Mouse (Mus musculus): ENCODE measurements around the gene Stx16.

Gene Stx16

GRCm38 (mm10) chr2:174075673-174076432 is at the start of gene Stx16:
Gene Stx16, plus strand, starts transcription at chr2:174076308.
- DNase-seq (ENCODE audit: low spot score), result peak; percentile 96

GRCm38 (mm10) chr2:174026406-174026805 is 49.7 kb upstream of the Stx16 start:
- DNase-seq (ENCODE audit: low spot score), result no peak

GRCm38 (mm10) chr2:174033257-174033800 is 42.8 kb upstream of the Stx16 start:
- DNase-seq (ENCODE audit: low spot score), result no peak

DNA sequence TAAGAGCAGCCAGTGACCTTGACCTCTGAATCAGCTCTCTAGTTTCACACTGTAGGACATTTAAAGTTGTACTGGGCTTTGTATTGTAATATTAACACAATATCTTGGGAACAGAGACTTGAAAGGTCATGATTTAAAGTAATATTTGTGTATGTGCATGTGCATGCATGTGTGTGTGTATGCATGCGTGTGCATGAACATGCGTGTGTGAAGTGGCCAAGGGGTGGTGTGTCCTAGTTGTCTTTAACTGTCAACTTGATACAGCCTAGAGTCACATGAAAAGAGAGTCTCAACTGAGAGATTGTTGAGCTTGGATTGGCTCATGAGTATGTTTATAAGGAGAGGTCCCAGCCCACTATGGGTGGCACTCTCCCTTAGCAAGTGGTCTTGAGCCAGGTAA is 28.5 kb upstream of the Stx16 start:
- DNase-seq (ENCODE audit: low spot score), result no peak

- no peak for DNase-seq (ENCODE audit: low spot score)
These were observed 26.4 kb upstream of the Stx16 start for GRCm38 (mm10) chr2:174049481-174050338.

DNA sequence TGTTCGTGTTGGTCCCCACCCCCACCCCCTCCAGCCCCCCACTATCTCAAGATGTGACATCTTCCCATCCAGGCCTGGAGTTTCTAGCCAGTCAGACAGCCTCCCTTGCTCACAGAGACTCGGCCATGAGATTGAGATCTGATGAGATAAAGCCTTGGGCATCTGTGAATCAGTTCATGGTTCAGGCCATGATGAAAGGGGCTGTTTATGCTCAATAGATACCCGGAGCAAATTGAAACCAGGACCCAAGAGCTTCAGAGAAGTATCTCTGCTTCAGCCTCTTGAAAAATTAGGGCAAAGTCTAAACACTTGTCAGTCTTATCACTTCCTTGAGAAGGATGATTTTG is 25.8 kb upstream of the Stx16 start:
- no peak for DNase-seq (ENCODE audit: low spot score)

DNA sequence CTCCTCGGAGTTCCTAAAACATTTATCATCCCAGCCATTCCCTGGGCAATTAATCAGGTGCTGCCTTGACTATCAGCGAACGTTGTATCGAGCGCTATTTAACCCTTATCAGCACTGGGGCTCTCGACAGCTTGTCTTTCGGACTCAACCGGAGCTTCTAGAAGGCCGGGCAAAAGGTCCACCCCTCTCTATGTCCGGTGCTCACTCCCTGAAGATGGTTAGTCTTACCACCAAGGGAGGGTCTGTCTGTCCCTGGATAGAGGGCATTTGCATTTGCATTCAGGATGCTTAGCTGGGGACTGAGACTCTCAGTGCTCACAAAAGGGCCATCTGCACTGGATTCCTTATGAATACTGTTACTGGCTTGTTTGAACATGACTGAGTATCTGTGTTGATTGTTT is 25.0 kb upstream of the Stx16 start:
- no peak for DNase-seq (ENCODE audit: low spot score)

DNA sequence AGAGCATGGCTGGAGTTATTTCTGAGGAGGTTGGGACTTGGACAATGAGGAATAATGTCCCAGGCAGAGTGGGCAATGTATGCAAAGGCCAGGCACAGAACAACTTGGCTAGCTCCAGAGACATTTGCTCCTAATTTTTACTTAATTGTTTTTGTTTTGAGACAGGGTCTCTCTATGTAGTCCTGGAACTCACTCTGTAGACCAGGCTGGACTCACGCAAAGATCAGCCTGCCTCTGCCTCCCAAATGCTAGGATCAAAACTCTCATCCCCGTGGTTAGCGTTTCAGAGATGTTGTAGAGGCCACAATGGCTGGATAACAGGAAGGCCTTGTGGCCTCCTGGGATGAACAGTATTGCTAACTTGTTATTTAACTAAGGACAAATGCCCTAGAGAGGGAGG is 21.6 kb upstream of the Stx16 start:
- DNase-seq (ENCODE audit: low spot score), result no peak

DNA sequence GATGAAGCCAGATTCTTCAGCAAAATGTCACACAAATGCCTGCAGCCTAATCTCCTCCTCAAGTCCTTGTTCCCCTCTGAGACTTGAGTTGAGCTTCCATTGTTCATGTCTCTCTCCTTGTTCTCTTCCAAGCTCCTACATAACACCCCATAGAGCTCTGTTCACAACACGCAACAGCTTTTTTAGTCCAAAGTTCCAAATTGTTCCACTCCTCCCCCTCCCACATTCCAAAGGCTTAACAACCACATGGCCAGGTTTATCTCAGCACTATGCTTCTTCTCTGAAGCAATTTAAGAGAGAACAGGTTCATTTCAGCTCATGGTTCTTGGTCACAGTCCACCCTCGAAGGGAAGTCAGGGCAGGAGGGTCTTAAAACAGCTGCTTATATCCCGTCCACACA is 18.4 kb upstream of the Stx16 start:
- no peak for DNase-seq (ENCODE audit: low spot score)

DNA sequence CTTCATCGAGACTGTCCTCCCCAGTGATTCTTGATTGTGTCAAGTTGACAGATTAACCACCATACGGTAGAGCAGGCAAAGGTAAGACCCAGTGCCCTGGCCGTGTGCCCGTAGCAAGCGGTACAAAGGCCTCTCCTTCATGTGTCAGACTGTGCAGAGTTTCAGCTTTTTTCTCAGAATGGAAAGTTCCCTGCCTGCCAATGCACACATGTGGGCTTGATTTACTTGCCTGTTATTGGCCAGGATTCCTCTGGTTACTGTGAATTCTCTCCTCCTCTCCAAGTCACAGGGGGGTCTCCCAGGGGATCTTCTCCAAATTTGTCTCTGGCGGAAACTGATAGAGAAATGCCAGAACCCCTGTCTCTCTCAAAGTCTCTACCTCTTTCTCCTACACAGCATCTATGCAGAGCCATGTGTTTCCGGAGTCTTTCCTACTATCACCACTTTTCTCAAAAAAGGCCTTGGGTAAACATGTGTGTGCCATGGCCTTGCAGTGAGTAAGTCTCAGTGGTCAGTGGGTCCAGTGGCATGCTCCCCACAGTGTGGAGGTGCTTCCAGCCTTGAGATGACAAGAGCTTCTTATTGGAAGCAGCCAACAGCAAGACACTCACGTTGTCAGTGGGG is 17.7 kb upstream of the Stx16 start:
- DNase-seq (ENCODE audit: low spot score), result peak; percentile 51

- DNase-seq (ENCODE audit: low spot score), result no peak
These were observed 16.3 kb upstream of the Stx16 start for GRCm38 (mm10) chr2:174059591-174060385.

DNA sequence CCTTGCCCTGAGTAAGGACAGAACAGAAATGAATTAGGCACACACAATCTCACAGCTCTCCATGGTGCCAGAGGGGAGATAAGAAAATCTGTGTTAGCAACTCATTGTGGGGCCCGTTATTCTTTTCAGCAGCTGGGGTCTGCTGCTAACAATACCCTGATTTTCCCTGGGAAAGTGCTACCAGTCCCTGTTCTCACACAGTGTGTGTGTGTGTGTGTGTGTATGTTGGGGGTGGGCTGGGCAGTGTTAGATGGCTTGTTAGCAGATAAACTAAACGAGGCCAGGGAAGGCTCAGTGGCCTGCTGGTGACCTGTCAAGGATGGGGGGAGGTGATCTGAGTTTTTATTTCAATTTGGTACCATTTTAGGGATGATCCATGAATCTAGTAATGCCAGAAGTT is 14.9 kb upstream of the Stx16 start:
- no peak for DNase-seq (ENCODE audit: low spot score)

GRCm38 (mm10) chr2:174063074-174063473 is 13.0 kb upstream of the Stx16 start:
- no peak for DNase-seq (ENCODE audit: low spot score)

GRCm38 (mm10) chr2:174063527-174064211 is 12.4 kb upstream of the Stx16 start:
- DNase-seq (ENCODE audit: low spot score), result peak; percentile 48

DNA sequence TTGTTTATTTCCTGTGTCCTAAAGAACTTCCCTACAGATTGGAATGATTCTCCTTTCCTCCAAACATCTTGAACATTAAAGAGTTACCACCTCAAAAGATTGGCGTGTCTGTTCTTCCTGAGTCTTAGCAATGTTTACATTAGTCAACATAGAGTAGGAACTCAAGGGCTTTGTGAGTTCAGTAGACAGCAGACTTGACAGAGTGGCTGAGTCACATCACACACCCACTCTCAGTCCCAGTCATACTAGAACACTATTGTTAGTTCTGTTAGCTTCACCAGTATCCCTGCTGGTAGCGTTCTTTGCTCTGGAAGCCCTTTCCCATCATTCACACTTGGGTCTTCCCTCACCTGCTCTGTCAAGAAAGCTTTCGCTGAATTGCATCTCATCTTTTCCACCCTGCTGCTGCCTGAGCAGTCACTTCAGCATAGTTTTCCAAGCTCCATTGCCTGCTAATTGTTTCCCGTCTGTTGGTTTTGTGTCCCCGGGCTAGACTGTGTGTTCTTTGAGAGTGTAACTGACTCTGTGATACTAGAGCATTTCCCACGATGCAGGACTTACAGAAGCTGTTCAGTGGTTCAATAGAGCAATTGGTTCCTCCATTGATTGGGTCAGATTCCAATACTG is 8.2 kb upstream of the Stx16 start:
- no peak for DNase-seq (ENCODE audit: low spot score)

DNA sequence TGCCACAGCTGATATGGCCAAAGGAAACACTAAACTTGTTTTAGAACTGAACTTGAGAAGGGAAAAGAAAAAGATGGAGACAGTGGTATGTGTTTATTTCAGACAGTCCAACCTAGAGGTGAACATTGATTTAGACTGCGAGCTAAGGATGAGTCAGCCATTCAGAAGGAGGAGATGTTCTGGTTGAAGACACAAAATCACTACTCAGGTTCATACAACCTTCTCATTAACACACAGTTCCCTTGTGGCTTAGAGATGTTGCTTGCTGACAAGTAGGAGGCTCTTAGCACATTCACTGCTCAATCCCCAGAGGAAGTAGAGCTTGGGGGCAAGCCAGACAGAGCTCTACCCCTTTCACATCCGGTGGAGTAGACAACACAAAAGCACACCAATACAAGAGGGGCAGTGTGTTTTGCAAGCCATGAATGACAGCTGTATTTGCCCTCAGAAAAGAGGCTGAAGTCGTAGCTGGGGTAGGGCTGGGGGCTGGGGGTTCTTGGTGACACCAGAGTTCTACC is 6.5 kb upstream of the Stx16 start:
- DNase-seq (ENCODE audit: low spot score), result no peak

GRCm38 (mm10) chr2:174071406-174071805 is 4.7 kb upstream of the Stx16 start:
- DNase-seq (ENCODE audit: low spot score), result no peak

- peak; percentile 21 for DNase-seq (ENCODE audit: low spot score)
These were observed 2.8 kb upstream of the Stx16 start for GRCm38 (mm10) chr2:174073156-174073790.

GRCm38 (mm10) chr2:174074621-174075020 is 1.5 kb upstream of the Stx16 start:
- no peak for DNase-seq (ENCODE audit: low spot score)

GRCm38 (mm10) chr2:174075072-174075570 is 987 bp upstream of the Stx16 start:
- no peak for DNase-seq (ENCODE audit: low spot score)
